Mouse (Mus musculus): ENCODE data around the gene Map10. TPM values are rescaled to one million over a fixed set of nuclear protein-coding genes. Genes with fewer than 3 reads are reported as not detected.

Map10 gene
- total and polyA plus RNA-seq, 3 experiments: 1.5 to 5.9 (median 4.9) TPM

- H3K27me3 ChIP-seq (ENCODE audit: control insufficient read depth, insufficient read depth, low read length): no peaks in the 10 kb centered on the region
- H3K9ac ChIP-seq (ENCODE audit: low read depth, low read length): no peak overlapping the region
- WGBS: 61% methylated on average over 8 of the region's 8 CpGs
- peak overlapping the region; percentile 94 for H3K27ac ChIP-seq
- TF ChIP-seq EP300 (IDR thresholded peaks at IDR 0.05; ENCODE audit: insufficient read depth, low read depth, low read length) (no peak), CTCF (IDR thresholded peaks at IDR 0.05) (no peak), POLR2A (IDR thresholded peaks at IDR 0.05; ENCODE audit: insufficient read depth, low read depth, low read length) (no peak)
- DNase-seq: no peak
- H3K36me3 ChIP-seq (ENCODE audit: control insufficient read depth, insufficient read depth, low read length): no peaks in the 10 kb centered on the region
- intact Hi-C loops (cut with DNase I): loop anchor here (2.0 to 10.0 kb wide), 3 partner anchors 57 to 341 kb away; no protein-coding TSS in a partner anchor
- H3K4me1 ChIP-seq (ENCODE audit: control insufficient read depth, insufficient read depth, low read length): peaks cover 12% of the 10 kb centered on the region
- no peaks in the 10 kb centered on the region for H3K79me2 ChIP-seq (replicated peaks; ENCODE audit: control insufficient read depth, insufficient read depth, low read length)
- no peak overlapping the region for H3K4me3 ChIP-seq
Measured at GRCm38 (mm10) chr8:125665183-125665875, 4.3 kb upstream of the Map10 start.

DNA sequence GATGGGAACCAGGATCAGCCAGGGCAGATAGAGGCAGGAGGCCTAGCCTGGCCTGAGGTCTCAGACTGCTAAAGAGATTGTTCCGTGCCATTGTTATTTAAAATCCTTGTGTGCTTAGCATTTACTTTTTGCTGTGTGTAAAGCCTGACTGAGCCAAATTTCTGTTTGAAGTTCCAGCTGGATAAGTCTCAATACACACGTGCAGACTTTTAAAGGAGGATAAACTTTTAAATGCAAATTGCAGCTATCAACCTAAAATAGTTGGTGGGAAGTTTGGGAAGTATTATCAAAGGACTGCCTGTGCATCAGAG is 3.8 kb upstream of the Map10 start:
- 6% methylated on average over 2 of the region's 2 CpGs for WGBS
- intact Hi-C loops (cut with DNase I): loop anchor here (2.0 to 10.0 kb wide), 3 partner anchors 57 to 341 kb away; no protein-coding TSS in a partner anchor

GRCm38 (mm10) chr8:125666201-125666600 is 3.4 kb upstream of the Map10 start:
- 8% methylated on average over 5 of the region's 5 CpGs for WGBS
- intact Hi-C loops (cut with DNase I): loop anchor here (5.0 to 10.0 kb wide), 2 partner anchors 94 to 341 kb away; no protein-coding TSS in a partner anchor
- DNase-seq: peak; percentile 55 to 59
- Histone ChIP-seq H3K9ac (ENCODE audit: low read depth, low read length) (peak overlapping the region; percentile 18; the same call in 1 of the 2 replicates), H3K36me3 (ENCODE audit: control insufficient read depth, insufficient read depth, low read length) (no peaks in the 10 kb centered on the region), H3K79me2 (replicated peaks; ENCODE audit: control insufficient read depth, insufficient read depth, low read length) (no peaks in the 10 kb centered on the region), H3K4me1 (ENCODE audit: control insufficient read depth, insufficient read depth, low read length) (peaks cover 12% of the 10 kb centered on the region), H3K27ac (peak overlapping the region; percentile 94), H3K27me3 (ENCODE audit: control insufficient read depth, insufficient read depth, low read length) (no peaks in the 10 kb centered on the region), H3K4me3 (no peak overlapping the region)
- TF ChIP-seq CTCF (IDR thresholded peaks at IDR 0.05): no peak
- TF ChIP-seq POLR2A (IDR thresholded peaks at IDR 0.05; ENCODE audit: insufficient read depth, low read depth, low read length): no peak
- no peak for TF ChIP-seq EP300 (IDR thresholded peaks at IDR 0.05; ENCODE audit: insufficient read depth, low read depth, low read length)

More for the DNA sequence above, 3.8 kb upstream of the Map10 start:
- no peak for DNase-seq
- Histone ChIP-seq H3K9ac (ENCODE audit: low read depth, low read length) (no peak overlapping the region), H3K27me3 (ENCODE audit: control insufficient read depth, insufficient read depth, low read length) (no peaks in the 10 kb centered on the region), H3K36me3 (ENCODE audit: control insufficient read depth, insufficient read depth, low read length) (no peaks in the 10 kb centered on the region), H3K79me2 (replicated peaks; ENCODE audit: control insufficient read depth, insufficient read depth, low read length) (no peaks in the 10 kb centered on the region), H3K4me3 (no peak overlapping the region), H3K4me1 (ENCODE audit: control insufficient read depth, insufficient read depth, low read length) (peaks cover 12% of the 10 kb centered on the region), H3K27ac (peak overlapping the region; percentile 94)
- TF ChIP-seq POLR2A (IDR thresholded peaks at IDR 0.05; ENCODE audit: insufficient read depth, low read depth, low read length): no peak
- TF ChIP-seq EP300 (IDR thresholded peaks at IDR 0.05; ENCODE audit: insufficient read depth, low read depth, low read length): no peak
- no peak for TF ChIP-seq CTCF (IDR thresholded peaks at IDR 0.05)

DNA sequence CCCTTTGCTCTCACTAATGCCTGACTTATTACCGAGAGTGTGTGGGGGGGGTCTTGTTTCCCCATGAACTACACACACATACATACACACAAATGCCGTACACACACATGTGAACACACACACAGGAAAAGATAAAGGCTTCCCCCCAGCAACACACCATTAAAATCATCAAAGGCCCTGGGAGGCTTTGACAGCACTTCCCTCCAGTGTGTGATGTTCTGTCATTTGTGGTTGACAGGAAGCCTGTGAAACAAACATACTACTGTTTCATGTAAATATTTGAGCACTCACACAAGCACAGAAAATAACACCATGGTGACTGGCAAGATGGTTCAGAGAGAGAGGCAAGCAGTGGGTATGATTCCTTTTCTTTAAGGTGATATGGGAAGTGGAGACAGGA is 2.4 kb upstream of the Map10 start:
- peak overlapping the region; percentile 94 for H3K27ac ChIP-seq
- TF ChIP-seq CTCF (IDR thresholded peaks at IDR 0.05) (no peak), POLR2A (IDR thresholded peaks at IDR 0.05; ENCODE audit: insufficient read depth, low read depth, low read length) (no peak), EP300 (IDR thresholded peaks at IDR 0.05; ENCODE audit: insufficient read depth, low read depth, low read length) (no peak)
- H3K27me3 ChIP-seq (ENCODE audit: control insufficient read depth, insufficient read depth, low read length): no peaks in the 10 kb centered on the region
- no peak for DNase-seq
- H3K36me3 ChIP-seq (ENCODE audit: control insufficient read depth, insufficient read depth, low read length): no peaks in the 10 kb centered on the region
- 79% methylated on average over 2 of the region's 2 CpGs for WGBS
- H3K4me3 ChIP-seq: no peak overlapping the region
- H3K9ac ChIP-seq (ENCODE audit: low read depth, low read length): no peak overlapping the region
- intact Hi-C loops (cut with DNase I): loop anchor here (5.0 to 10.0 kb wide), 2 partner anchors 95 to 342 kb away; no protein-coding TSS in a partner anchor
- peaks cover 12% of the 10 kb centered on the region for H3K4me1 ChIP-seq (ENCODE audit: control insufficient read depth, insufficient read depth, low read length)
- no peaks in the 10 kb centered on the region for H3K79me2 ChIP-seq (replicated peaks; ENCODE audit: control insufficient read depth, insufficient read depth, low read length)

DNA sequence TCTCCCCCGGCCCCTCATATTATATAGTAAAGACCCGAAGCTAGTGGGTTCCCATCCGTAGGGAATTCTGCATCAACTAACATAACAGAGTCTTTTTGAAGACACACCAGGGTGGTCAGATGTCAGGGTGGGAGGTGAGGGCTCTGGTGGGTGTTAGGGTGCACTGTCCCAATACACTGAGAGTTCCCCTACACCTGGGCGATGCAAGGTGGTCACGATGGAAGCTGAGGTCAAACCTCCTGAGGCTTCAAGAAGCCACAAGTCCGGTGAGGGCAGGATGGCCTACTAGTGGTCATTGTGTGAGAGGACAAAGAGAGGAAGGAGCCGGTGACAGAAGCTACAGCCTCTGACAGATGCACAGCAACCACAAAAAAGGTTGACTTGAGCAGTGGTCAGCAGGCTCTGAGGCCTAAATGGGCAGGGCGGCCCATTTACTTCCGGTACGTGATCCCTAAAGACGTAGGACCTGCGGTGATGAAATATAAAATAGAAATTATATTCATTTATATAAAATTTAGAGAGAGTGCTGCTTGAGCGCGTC is 389 bp upstream of the Map10 start:
- H3K4me1 ChIP-seq (ENCODE audit: control insufficient read depth, insufficient read depth, low read length): peaks cover 12% of the 10 kb centered on the region
- intact Hi-C loops (cut with DNase I): loop anchor here (5.0 to 10.0 kb wide), 2 partner anchors 97 to 344 kb away; no protein-coding TSS in a partner anchor
- no peaks in the 10 kb centered on the region for H3K79me2 ChIP-seq (replicated peaks; ENCODE audit: control insufficient read depth, insufficient read depth, low read length)
- H3K9ac ChIP-seq (ENCODE audit: low read depth, low read length): no peak overlapping the region
- peak overlapping the region; percentile 73 for H3K4me3 ChIP-seq
- H3K36me3 ChIP-seq (ENCODE audit: control insufficient read depth, insufficient read depth, low read length): no peaks in the 10 kb centered on the region
- DNase-seq: no peak
- 80% methylated on average over 14 of the region's 14 CpGs for WGBS
- H3K27ac ChIP-seq: peak overlapping the region; percentile 75
- no peak; the same call in 1 of the 2 replicates for TF ChIP-seq CTCF (IDR thresholded peaks at IDR 0.05)
- no peak for TF ChIP-seq EP300 (IDR thresholded peaks at IDR 0.05; ENCODE audit: insufficient read depth, low read depth, low read length)
- TF ChIP-seq POLR2A (IDR thresholded peaks at IDR 0.05; ENCODE audit: insufficient read depth, low read depth, low read length): no peak
- no peaks in the 10 kb centered on the region for H3K27me3 ChIP-seq (ENCODE audit: control insufficient read depth, insufficient read depth, low read length)

DNA sequence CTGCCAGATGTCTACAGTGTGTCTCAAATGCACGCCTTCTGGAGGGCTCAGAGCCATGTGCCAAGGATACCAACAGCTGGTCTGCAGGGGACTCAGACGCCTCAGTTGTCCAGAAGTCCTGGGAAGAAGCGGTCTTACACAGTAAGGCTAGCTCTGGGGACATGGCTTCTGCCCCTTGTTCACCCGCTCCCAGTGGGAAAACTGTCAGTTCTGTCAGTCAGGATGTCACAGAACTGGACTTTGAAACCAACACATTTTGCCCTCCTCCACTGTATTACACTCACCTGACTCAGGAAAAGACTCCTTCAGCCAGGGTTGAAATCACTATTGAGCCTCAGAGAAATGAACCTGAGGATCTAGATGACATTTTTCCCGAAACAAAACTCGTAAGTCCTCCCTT is 802 bp downstream of the Map10 start:
- WGBS: 94% methylated on average over 6 of the region's 6 CpGs
- peak overlapping the region; percentile 75 for H3K27ac ChIP-seq
- TF ChIP-seq CTCF (IDR thresholded peaks at IDR 0.05) (no peak), EP300 (IDR thresholded peaks at IDR 0.05; ENCODE audit: insufficient read depth, low read depth, low read length) (no peak), POLR2A (IDR thresholded peaks at IDR 0.05; ENCODE audit: insufficient read depth, low read depth, low read length) (no peak)

More for the DNA sequence above, 802 bp downstream of the Map10 start:
- H3K27me3 ChIP-seq (ENCODE audit: control insufficient read depth, insufficient read depth, low read length): no peaks in the 10 kb centered on the region
- no peaks in the 10 kb centered on the region for H3K36me3 ChIP-seq (ENCODE audit: control insufficient read depth, insufficient read depth, low read length)
- intact Hi-C loops (cut with DNase I): loop anchor here (10.0 kb wide), 1 partner anchor 184 kb away; no protein-coding TSS in a partner anchor
- DNase-seq: no peak
- H3K9ac ChIP-seq (ENCODE audit: low read depth, low read length): peak overlapping the region; percentile 80
- H3K4me1 ChIP-seq (ENCODE audit: control insufficient read depth, insufficient read depth, low read length): peaks cover 10% of the 10 kb centered on the region
- no peaks in the 10 kb centered on the region for H3K79me2 ChIP-seq (replicated peaks; ENCODE audit: control insufficient read depth, insufficient read depth, low read length)
- H3K4me3 ChIP-seq: peak overlapping the region; percentile 73
